Mouse (Mus musculus): Measurements from ENCODE around the gene Itga6.

GRCm38 (mm10) chr2:71748451-71748850 lies 3.0 kb downstream of the Itga6 start:
- TF ChIP-seq GATA1 (IDR thresholded peaks at IDR 0.05; ENCODE audit: borderline replicate concordance, low read length) (no peak), FLI1 (IDR thresholded peaks at IDR 0.05; ENCODE audit: low read length) (no peak)
